Mouse (Mus musculus) forebrain, embryonic 12.5 days (tissue): Measurements from ENCODE around the gene Il27ra. TPM values are rescaled to one million over a fixed set of nuclear protein-coding genes. Genes with fewer than 3 reads are reported as not detected.

Experiments
- ATAC-seq: fragments of 200-750 bp; cut with Nextera tagmentation; 2 replicates; pipeline ENCODE4 v1.8.0; 2017; ENCODE audit warnings: moderate TSS enrichment; ENCODE audit not compliant: low FRiP score
- H3K27ac ChIP-seq: fragments of 300-500 bp; sonication (generic); 2 replicates; pipeline ENCODE4 v1.5.1; 2016; ENCODE audit warnings: mild to moderate bottlenecking
- H3K27me3 ChIP-seq: fragments of 300-500 bp; sonication (generic); 2 replicates; pipeline ENCODE4 v1.6.1; 2016; ENCODE audit warnings: mild to moderate bottlenecking
- H3K36me3 ChIP-seq: fragments of 300-500 bp; sonication (generic); replicated peaks from 2 replicates; pipeline ENCODE4 v1.6.1; 2016; ENCODE audit warnings: mild to moderate bottlenecking
- H3K4me1 ChIP-seq: fragments of 300-500 bp; sonication (generic); 2 replicates; pipeline ENCODE4 v1.6.1; 2016
- H3K4me2 ChIP-seq: fragments of 300-500 bp; sonication (generic); 2 replicates; pipeline ENCODE4 v1.6.1; 2016; ENCODE audit warnings: mild to moderate bottlenecking, moderate library complexity
- H3K4me3 ChIP-seq: fragments of 300-500 bp; sonication (generic); replicated peaks from 2 replicates; pipeline ENCODE4 v1.5.1; 2016; ENCODE audit warnings: mild to moderate bottlenecking
- H3K9ac ChIP-seq: fragments of 300-500 bp; sonication (generic); 2 replicates; pipeline ENCODE4 v1.6.1; 2016; ENCODE audit warnings: mild to moderate bottlenecking
- H3K9me3 ChIP-seq: fragments of 300-500 bp; sonication (generic); 2 replicates; pipeline ENCODE4 v1.6.1; 2016
- WGBS: fragments of 180-500 bp; shearing (Covaris S2); methylation state at CpG from one replicate; pipeline ENCODE4 v1.1.7; 2016; 5-methylcytosine and 5-hydroxymethylcytosine counted together
- polyA plus RNA-seq: library from polyadenylated mRNA; unstranded; fragments of >200 nt; fragmentation: Nextera tagmentation; extraction: Ambion mirVana; gene quantifications from 2 replicates; pipeline ENCODE4 v1.2.1, GENCODE M21; 2016

Il27ra gene
- polyA plus RNA-seq: 0.09 and 0.24 TPM in 2 replicates

DNA sequence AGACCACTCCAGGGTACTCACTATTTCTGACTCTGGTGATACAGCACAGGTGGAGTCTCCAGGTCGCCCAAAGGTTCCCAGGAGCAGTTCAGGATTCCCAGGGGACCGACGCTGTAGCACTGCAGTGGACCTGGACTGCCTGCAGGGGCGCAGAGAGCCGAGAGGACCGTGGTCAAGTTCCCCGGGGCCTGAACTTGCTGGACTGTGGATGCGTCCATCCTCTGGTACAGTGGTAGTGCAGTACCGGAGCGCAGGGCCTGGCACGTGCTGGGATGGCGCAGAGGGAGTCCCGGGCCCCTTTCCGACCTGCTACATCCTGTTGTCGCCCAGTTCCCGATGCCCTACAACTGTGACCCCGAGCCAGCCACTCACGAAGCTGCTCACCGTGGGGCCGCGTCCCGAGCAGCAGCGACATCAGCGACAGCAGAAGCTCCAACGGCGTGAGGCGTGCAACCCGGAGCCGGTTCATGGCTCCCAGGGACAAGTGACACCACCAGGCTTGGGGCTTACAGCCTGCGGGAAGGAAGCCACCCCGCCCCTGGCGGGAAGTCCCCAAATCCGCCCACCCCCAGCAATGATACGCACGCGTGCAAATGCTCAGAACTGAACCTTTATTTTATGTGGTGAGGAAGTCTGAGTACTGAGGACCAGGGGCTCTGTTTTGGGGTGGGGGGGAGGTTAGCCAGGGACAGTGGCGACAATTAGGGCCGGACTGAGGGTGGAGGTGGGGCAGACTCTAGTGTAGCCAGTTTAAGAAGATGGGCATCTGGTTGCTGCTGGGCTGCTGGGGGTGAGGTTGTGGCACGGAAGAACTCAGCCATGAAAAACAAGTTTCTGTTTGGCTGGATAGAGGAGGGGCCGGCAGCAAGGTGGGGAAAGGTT, at the start of gene Il27ra:
Gene Il27ra (minus strand): TSS at position 524 of the 882 bp plus-strand sequence.
- H3K9ac ChIP-seq: 0 out of 2 replicates have a peak within 1 kb of the TSS, but pooled peaks have one; percentile 3
- WGBS: 5% methylated on average over 40 of the region's 40 CpGs
- H3K27ac ChIP-seq: no peak within 1 kb of the TSS

DNA sequence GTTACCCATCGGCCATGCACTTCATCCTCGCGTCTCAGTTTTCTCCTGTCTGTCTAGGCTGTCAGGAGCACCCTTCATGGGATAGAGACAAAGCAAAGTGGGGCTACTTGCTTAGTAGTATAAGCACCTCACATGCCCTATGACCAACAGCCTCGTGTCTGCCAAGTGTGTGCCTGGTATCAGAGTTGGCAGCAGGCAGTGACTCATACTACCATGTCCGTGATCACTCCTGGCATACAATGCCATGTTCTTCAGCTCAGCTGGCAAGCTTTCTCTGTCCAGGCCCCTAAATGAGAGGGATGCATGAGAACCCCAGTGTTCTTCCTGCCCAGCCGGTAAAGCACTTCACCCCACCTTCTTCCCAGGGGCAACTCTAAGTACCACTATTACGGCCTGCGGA, 48.2 kb upstream of the Il27ra start:
- ATAC-seq: no peak

More for the DNA sequence above, at the start of gene Il27ra:
- Histone ChIP-seq H3K9me3 (no peaks in the 10 kb centered on the region), H3K36me3 (no peaks in the 10 kb centered on the region), H3K4me3 (peak within 1 kb of the TSS; percentile 37), H3K4me1 (peaks cover 23% of the 10 kb centered on the region), H3K4me2 (peak within 1 kb of the TSS; percentile 62), H3K27me3 (peaks cover 86% of the 10 kb centered on the region)
- ATAC-seq: peak; percentile 69

GRCm38 (mm10) chr8:84089277-84089676, 46.9 kb upstream of the Il27ra start:
- H3K4me1 ChIP-seq: peaks cover 6% of the 10 kb centered on the region
- H3K9ac ChIP-seq: no peak overlapping the region
- no peak for ATAC-seq
- 74% methylated on average over 9 of the region's 9 CpGs for WGBS
- no peak overlapping the region for H3K4me2 ChIP-seq
- peaks cover 89% of the 10 kb centered on the region for H3K36me3 ChIP-seq
- H3K4me3 ChIP-seq: no peak overlapping the region
- no peak overlapping the region for H3K27ac ChIP-seq
- H3K27me3 ChIP-seq: no peaks in the 10 kb centered on the region
- H3K9me3 ChIP-seq: no peaks in the 10 kb centered on the region

More for the DNA sequence above, 48.2 kb upstream of the Il27ra start:
- Histone ChIP-seq H3K4me2 (no peak overlapping the region), H3K4me3 (no peak overlapping the region), H3K36me3 (peaks cover 96% of the 10 kb centered on the region), H3K27me3 (no peaks in the 10 kb centered on the region), H3K4me1 (no peaks in the 10 kb centered on the region), H3K27ac (no peak overlapping the region), H3K9ac (no peak overlapping the region), H3K9me3 (no peaks in the 10 kb centered on the region)
- 93% methylated on average over 8 of the region's 8 CpGs for WGBS

GRCm38 (mm10) chr8:84087821-84088220, 45.4 kb upstream of the Il27ra start:
- H3K36me3 ChIP-seq: peaks cover 89% of the 10 kb centered on the region
- ATAC-seq: no peak
- 96% methylated on average over 14 of the region's 14 CpGs for WGBS

DNA sequence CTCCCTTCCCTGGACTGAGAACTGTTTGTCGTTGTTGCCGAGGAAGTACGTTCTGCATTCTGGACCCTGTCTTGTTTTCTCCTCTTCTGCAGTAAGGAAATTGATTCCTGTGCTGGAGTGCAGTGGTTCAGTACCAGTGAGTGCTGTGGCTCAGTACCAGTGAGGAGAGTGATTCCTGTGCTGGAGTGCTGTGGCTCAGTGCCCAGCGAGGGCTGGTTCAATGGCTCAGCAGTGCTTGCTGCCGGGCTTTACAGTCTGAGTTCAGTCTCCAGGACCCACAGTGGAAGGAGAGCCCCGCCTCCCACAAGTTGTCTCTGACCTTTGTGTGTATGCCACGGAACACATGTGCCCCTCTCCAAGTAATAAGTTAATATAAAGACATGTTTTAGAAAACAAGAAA, 44.8 kb upstream of the Il27ra start:
- no peak overlapping the region for H3K4me3 ChIP-seq
- H3K27ac ChIP-seq: no peak overlapping the region
- no peak overlapping the region for H3K4me2 ChIP-seq
- H3K9ac ChIP-seq: no peak overlapping the region
- 90% methylated on average over 7 of the region's 7 CpGs for WGBS
- H3K4me1 ChIP-seq: peaks cover 18% of the 10 kb centered on the region
- no peaks in the 10 kb centered on the region for H3K9me3 ChIP-seq
- ATAC-seq: no peak
- H3K36me3 ChIP-seq: peaks cover 89% of the 10 kb centered on the region
- H3K27me3 ChIP-seq: no peaks in the 10 kb centered on the region

More at GRCm38 (mm10) chr8:84087821-84088220, 45.4 kb upstream of the Il27ra start:
- Histone ChIP-seq H3K9ac (no peak overlapping the region), H3K27ac (no peak overlapping the region), H3K9me3 (no peaks in the 10 kb centered on the region), H3K27me3 (no peaks in the 10 kb centered on the region), H3K4me1 (peaks cover 18% of the 10 kb centered on the region), H3K4me3 (no peak overlapping the region), H3K4me2 (no peak overlapping the region)

GRCm38 (mm10) chr8:84084341-84085115, 42.1 kb upstream of the Il27ra start:
- H3K4me3 ChIP-seq: no peak overlapping the region
- no peak for ATAC-seq
- H3K9ac ChIP-seq: peak overlapping the region; percentile 12; the same call in 1 of the 2 replicates
- no peak overlapping the region for H3K27ac ChIP-seq
- peaks cover 89% of the 10 kb centered on the region for H3K36me3 ChIP-seq
- H3K27me3 ChIP-seq: no peaks in the 10 kb centered on the region
- H3K9me3 ChIP-seq: no peaks in the 10 kb centered on the region
- peak overlapping the region; percentile 19 for H3K4me2 ChIP-seq
- H3K4me1 ChIP-seq: peaks cover 18% of the 10 kb centered on the region
- 29% methylated on average over 39 of the region's 42 CpGs for WGBS

GRCm38 (mm10) chr8:84083829-84084241, 41.4 kb upstream of the Il27ra start:
- peaks cover 82% of the 10 kb centered on the region for H3K36me3 ChIP-seq
- no peak overlapping the region for H3K27ac ChIP-seq

GRCm38 (mm10) chr8:84079206-84079605, 36.8 kb upstream of the Il27ra start:
- Histone ChIP-seq H3K9ac (no peak overlapping the region), H3K4me3 (no peak overlapping the region), H3K9me3 (no peaks in the 10 kb centered on the region), H3K4me1 (peaks cover 16% of the 10 kb centered on the region), H3K27ac (no peak overlapping the region), H3K36me3 (peaks cover 63% of the 10 kb centered on the region), H3K4me2 (no peak overlapping the region), H3K27me3 (no peaks in the 10 kb centered on the region)
- no peak for ATAC-seq
- WGBS: 89% methylated on average over 5 of the region's 5 CpGs

More at GRCm38 (mm10) chr8:84083829-84084241, 41.4 kb upstream of the Il27ra start:
- peak; percentile 47; the same call in 1 of the 2 replicates for ATAC-seq
- H3K9me3 ChIP-seq: no peaks in the 10 kb centered on the region
- no peak overlapping the region for H3K9ac ChIP-seq
- peaks cover 18% of the 10 kb centered on the region for H3K4me1 ChIP-seq
- no peaks in the 10 kb centered on the region for H3K27me3 ChIP-seq
- WGBS: 22% methylated on average over 8 of the region's 8 CpGs
- no peak overlapping the region for H3K4me2 ChIP-seq
- no peak overlapping the region for H3K4me3 ChIP-seq

DNA sequence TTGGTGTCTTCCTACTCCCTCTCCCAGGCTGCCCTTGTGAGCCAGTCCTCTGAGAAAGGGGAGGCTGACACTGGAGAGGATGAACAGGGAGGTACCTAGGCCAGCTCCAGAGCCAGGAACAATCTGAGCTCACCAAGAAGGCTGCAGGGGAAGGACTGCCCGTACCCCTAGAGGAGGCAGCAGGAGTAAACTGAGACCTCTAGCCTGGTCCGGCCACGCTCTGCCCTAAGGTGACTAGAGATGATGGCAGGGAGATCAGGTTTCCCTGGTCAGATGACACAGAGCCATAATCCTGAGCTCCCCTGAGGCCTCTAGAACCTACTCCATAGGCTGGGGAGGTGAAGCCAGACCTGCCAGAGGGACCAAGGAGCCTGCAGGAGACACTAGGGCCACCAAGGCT, 34.5 kb upstream of the Il27ra start:
- Histone ChIP-seq H3K9ac (0 out of 2 replicates have a peak overlapping the region, but pooled peaks have one; percentile 1), H3K4me2 (no peak overlapping the region), H3K4me3 (no peak overlapping the region), H3K9me3 (no peaks in the 10 kb centered on the region), H3K4me1 (peaks cover 28% of the 10 kb centered on the region), H3K27ac (no peak overlapping the region), H3K36me3 (peaks cover 41% of the 10 kb centered on the region), H3K27me3 (no peaks in the 10 kb centered on the region)
- 78% methylated on average over 3 of the region's 3 CpGs for WGBS
- ATAC-seq: no peak

DNA sequence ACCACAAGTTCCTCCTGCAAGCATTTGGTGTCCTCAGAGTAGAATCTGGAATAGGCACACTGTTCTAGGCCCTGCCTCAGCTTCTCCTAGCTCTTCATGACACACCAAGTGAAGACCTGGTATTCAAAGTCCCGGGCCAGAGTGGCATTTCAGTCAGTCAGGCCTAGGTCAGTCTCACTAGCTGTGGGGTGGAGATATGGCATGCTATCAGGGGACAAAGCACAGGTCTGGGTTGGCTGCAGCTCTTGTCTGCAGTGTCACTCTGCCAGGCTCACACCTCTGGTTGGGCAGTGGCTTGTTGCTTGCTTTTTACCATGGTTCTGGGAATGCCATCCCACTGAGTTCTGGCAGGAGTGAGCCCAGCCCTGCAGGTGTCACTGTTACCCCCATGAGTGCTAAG, 34.0 kb upstream of the Il27ra start:
- Histone ChIP-seq H3K27ac (no peak overlapping the region), H3K9me3 (no peaks in the 10 kb centered on the region), H3K36me3 (peaks cover 38% of the 10 kb centered on the region), H3K9ac (0 out of 2 replicates have a peak overlapping the region, but pooled peaks have one; percentile 1), H3K4me1 (peaks cover 30% of the 10 kb centered on the region), H3K27me3 (no peaks in the 10 kb centered on the region), H3K4me3 (no peak overlapping the region), H3K4me2 (no peak overlapping the region)
- ATAC-seq: no peak
- 93% methylated on average over 1 of the region's 1 CpGs for WGBS

- H3K27ac ChIP-seq: peak overlapping the region; percentile 38
- ATAC-seq: peak; percentile 62; the same call in 1 of the 2 replicates
Observed at GRCm38 (mm10) chr8:84073230-84073976, 31.0 kb upstream of the Il27ra start.

More at GRCm38 (mm10) chr8:84073230-84073976, 31.0 kb upstream of the Il27ra start:
- Histone ChIP-seq H3K4me2 (no peak overlapping the region; the same call in 1 of the 2 replicates), H3K4me1 (peaks cover 54% of the 10 kb centered on the region), H3K9ac (0 out of 2 replicates have a peak overlapping the region, but pooled peaks have one; percentile 12), H3K36me3 (peaks cover 20% of the 10 kb centered on the region; the same call in 1 of the 2 replicates), H3K4me3 (no peak overlapping the region), H3K9me3 (no peaks in the 10 kb centered on the region), H3K27me3 (no peaks in the 10 kb centered on the region)
- WGBS: 44% methylated on average over 10 of the region's 10 CpGs
